Mouse (Mus musculus) ovary, postnatal 10 days (tissue): Measurements from ENCODE around the gene Myo18a.
A peak's percentile ranks its signal among the peaks of the same experiment; 100 is the strongest.

Source experiments
- DNase-seq: peaks from one replicate; pipeline ENCODE4 v3.0.0; 2022; ENCODE audit warnings: low spot score

Myo18a gene

DNA sequence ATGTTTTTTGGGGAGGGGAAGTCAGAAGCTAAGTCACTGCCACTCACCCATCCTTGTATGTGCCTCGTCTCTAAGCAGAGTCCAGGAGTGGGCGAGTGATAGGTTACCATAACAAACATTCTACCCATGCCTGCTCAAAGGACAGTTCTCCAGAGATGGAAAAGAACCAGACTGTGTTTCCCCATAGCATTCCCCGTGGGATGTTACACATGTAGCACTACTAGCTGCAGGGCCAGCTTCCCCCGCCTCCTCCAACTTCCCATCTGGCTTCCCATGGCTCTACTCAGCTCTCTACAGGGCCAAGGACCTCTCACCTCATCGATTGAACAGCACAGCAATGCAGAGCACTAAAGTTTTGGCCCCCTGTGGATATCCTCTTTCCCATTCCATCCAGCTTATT is 32.2 kb downstream of the Myo18a start:
- no peak for DNase-seq

DNA sequence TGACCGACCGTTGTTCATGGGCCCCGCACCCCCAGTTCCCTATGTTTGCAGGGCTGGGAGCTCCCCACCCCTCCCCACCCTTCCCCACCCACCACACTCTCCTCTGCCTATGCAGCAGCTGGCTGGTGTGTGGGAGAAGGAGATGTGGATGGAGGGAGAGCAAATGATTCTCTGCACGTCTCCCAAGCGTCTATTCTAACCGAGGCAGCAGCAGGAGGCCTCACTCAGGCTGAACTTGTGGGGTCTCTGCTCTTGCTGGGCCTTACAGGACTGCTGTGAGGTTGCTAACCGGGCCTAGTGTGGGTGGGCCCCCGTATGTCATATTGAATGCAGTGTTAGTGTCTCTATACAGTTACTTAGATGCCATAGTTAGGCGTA is 37.4 kb downstream of the Myo18a start:
- no peak for DNase-seq

DNA sequence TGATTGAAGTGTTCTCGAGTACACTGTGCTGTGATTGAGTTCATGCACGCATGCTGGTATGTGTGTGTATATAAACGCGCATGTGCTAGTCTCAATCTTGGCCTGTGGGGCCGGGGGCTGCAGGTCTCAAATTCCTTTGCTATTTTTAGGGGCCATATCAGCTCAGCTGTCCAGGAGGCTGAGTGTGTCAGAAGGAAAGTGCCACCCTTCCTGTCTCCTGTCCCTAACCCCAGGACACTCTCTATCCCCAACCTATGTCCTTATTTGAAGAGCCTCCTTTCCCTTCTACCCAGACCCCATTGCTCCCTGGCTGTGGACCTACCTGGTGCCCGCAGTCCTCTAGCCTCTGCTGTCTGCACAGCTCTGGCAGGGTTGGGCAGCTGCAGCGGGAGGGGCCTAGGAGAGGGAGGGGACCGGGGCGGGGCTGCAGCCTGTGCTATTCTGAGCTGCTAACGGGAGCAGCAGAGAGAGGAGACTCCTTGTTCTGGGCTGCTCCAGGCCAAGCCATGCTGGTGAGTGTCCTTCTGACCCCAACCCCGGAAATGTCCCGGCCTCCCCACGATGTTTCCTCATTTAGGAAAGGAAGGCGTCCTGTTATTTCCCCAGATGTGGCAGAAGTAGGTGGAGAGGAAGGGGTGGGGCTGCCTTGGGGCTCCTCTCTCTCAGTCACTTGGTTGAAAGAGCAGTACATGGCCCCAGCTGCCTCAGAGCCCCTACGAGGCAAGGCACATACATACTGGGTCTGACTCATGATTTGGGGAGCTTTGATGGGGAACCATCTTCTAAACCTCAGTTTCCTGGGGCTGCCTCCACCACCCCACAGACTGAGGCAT is 38.0 kb downstream of the Myo18a start:
- no peak for DNase-seq

DNA sequence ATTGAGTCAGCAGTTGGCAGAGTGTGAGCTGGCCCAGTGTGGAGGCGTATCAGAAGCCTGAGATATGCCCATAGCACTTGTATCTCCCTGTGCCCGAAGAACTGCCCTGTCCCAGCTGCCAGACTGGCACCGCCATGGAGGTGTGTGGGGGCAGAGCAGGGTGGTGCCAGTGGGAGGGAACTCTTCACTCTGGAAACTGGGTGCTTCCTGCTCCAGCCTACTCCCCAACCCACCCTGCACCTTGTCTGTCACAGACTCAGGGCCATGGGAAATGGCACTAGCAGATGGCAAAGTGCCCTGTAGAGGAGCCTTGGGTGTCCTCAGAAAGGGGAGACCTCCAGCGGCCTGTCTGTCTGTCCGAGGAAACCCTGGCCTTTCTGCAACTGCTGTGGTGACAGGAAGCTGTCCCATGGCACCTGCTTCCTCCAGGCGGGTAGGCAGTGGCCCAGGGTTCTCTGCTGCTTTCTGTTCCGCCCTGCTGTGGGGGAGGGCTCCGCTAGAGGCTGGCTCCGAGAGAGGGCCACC is 39.4 kb downstream of the Myo18a start:
- DNase-seq = no peak

DNA sequence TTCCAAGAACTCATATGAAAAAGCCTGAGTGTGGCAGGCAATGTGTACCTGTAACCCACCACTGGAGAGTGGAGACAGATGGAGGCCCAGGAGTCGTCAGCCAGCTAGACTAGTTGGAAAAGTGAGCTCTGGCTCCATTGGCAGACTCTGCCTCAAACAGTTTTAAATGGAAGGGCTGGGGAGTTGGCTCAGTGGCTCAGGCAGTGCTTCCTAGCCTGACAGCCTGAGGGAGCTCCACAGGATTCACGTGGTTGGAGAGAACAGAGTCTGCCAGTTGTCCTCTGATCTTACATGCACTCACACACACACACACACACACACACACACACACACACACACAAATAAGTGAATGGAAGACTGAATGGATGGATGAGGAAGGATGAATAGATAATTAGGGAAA is 43.2 kb downstream of the Myo18a start:
- no peak for DNase-seq

DNA sequence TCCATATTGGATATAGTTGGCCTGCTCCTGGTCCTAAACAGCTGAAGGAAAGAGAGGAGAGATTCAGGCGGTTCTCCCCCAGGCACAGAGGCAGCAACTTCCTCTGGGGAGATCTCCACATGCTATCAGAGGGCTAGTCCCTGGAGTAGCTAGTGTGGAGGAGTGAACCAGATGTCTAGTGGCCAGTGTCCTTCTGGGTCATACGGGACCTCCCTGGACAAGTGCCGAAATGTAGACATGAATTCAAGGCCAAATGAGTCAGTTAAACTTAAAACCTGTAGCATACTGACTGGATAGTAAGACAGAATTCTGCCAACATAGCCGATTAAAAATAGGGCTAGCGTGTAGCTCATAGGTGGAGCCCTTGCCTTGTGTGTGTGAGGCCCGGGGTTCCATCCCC is 43.8 kb downstream of the Myo18a start:
- no peak for DNase-seq

DNA sequence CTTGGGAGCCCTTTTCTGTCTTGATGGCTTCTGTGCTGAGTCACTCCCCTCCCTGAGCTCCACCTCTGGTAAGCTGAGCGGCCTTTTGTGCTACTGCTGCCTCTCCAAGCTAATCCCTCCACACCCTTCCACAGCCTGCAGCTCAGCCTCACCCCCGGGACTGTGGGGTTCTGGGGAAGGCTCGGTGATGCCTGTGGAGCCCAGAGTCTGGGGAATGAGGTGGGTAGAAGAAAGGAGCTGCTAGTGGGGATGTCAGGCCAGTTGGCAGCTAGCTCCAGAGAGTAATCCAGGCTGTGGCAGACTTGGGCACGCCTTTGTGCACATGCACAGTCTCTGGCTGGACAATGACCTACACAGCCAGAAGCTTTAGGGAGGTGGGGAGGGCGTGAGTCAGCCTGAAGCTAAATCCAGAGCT is 45.0 kb downstream of the Myo18a start:
- no peak for DNase-seq

DNA sequence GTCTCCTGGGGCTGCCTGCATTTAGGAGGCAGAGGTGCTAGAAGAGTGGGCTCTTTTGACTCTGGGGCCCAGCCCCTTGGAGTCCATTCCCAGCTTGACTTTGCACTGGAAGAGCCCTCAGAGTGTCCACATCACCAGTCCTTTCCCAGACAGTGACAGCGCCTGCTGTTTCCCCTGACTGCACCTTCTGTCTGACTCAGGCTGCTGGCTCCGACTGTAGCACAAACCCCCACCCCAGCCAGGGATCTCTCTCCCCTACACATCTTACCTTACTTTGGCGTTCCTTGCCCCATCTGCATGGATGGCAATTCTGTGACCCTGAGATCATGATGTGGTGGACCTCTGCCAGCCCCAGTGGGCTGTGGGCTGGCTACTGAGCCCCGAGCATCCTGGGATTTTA is 46.2 kb downstream of the Myo18a start:
- no peak for DNase-seq

DNA sequence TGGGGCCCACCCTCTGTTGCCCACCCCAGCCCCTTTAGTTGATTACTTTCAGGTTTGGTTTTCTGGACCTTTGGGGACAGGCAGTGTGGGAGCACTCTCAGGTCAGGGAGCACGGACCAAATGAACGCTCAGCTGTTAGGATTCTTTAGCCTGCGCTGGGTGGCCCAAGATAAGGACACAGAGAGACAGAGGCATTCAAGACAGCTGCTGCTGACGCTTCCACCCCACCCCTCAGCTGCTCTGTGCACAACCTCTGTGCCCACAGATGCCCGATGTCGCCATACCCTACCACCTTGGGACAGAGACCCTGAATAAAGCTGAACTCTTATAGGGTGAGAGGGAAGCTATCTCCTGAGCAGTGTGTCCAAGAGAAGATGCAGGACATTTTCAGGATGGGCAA is 47.0 kb downstream of the Myo18a start:
- DNase-seq = no peak

DNA sequence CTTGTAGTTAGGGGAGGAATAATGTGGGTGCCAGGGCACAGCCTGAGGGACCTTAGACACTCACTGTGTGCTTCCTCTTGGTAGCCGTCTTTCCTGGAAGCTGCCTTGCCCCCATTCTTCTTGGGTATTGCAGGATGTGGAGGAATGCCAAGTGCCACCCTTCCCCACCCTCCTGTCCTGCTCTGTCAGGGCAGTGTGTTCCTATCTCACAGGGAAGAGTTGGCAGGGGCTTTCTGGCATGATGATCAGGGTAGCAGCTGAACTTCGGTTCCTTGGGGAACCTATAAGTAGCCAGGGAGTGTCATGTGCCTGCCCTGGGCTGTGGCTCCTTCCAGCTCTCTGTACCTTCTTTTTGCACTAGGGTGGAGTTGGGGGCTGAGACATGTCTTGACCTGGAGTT is 50.9 kb downstream of the Myo18a start:
- no peak for DNase-seq

DNA sequence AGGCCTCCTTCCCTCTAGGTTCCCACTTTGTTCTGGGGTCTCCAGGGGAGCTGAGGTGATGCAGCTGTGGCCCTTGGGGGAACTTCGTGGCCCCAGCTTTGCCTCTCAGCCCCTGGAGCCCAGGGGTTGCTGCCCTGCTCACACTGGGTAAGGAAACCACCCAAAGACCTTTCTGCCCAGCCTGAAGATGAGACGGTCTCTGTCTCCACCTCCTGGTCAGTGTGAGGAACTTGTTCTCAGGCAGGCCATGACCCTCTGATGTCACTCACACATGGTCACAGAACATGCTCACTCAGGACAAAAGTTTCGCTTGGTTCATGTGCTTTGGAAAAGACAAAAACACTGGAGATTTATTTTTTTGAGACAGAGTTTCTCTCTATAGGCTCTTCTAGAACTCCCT is 53.0 kb downstream of the Myo18a start:
- no peak for DNase-seq

DNA sequence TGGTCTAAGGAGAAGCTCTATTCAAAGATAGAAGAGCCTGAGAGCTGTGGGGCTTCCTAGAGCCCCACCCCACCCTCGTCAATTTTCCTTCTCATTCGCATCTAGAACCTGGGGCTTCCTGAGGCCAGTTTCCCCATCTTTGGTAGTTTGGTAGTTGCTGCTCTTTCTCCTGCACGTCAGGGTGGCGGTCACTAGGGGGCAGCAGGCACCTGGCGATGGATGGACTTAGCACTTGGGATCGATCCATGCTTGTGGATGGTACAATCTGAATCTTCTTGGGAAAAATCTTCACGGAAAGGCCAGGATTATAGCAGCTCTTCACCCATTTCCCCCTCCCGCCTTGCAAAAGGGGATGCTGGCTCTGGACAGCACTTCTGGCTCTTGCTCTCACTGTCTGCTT is 58.6 kb downstream of the Myo18a start:
- no peak for DNase-seq

DNA sequence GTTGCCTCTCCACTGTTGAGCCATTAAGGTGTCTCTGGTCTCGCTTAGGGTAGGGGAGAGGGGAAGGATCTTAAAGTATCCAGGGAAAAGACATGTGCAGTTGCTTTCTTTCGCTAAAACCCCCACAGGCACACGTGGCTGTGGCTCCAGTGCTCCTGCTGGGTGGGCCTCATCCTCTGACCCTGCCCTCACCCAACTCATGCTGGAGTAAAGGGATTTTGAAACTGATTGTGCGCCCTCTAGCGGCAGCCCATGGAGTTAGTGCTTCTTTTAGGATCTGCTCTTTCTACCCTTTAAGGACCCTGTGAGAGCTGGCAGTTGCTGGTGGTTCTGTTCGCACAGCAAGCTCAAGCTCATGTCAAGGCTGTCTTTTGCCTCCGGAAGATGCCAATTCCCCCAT is 59.7 kb downstream of the Myo18a start:
- DNase-seq = peak; percentile 44

DNA sequence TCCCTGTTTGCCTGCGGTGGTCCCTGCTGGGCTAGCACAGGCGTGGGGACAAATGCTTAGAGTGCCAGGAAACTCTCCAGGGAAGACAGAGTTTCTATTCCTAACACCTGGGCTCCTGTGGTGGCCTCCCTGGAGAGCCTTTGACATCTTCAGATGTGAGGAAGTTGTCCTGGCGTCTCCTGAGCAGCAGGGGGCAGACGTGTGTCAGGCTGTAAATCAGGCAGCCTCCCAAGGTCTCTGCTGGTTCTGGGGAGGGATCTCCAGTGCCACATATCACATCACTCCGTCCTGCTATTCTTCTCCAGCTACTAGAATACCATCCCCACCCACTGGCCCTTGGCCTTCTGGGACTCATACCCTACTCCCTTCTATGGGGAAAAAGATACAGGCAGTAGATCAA is 62.8 kb downstream of the Myo18a start:
- no peak for DNase-seq

DNA sequence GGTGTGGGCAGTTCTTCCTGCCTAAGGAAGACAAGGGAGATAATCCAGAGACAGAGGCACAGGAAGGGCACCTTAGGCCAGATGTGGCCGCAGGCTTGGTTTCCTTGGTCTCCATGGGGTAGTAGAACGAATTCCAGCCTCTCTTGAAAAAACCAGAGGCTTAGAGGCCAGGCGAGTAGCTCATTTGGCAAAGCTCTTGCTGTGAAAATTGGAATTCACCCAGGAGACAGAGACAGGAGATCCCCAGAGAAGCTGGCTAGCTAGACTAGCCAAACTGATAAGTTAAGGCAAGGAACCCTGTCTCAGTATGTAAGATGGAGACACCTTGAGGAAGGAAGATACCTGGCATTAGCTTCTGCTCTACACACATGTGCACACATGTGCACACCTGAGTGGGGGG is 63.3 kb downstream of the Myo18a start:
- no peak for DNase-seq

DNA sequence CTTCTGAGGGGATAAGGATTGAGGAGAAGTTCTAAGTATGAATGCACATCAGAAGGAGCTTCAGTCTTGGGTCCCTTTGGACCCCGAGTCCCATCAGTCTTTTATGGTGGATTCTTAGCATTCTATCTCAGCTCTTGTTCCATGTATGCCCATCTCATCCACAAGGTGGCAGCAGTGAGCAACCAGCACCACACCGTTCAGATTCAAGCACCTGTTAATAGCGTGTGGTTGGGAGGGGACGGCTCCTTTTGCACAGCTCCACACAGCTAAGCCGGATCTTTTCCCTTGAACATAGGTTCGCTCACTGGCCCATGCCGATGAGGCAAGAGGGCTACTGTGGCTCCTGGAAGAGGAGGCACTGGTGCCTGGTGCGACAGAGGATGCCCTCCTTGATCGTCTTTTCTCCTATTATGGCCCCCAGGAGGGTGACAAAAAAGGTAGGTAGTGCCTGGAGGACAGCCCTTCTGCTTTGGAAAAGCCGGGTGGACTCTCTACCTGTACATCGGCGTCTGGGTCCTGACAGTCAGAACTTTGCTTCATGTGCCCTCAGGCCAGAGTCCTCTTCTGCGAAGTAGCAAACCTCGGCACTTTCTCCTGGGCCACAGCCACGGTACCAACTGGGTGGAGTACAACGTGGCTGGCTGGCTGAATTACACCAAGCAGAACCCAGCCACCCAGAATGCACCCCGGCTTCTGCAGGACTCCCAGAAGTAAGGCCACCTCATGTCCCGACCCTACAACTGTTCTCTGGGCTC is 64.4 kb downstream of the Myo18a start:
- peak; percentile 42 for DNase-seq

DNA sequence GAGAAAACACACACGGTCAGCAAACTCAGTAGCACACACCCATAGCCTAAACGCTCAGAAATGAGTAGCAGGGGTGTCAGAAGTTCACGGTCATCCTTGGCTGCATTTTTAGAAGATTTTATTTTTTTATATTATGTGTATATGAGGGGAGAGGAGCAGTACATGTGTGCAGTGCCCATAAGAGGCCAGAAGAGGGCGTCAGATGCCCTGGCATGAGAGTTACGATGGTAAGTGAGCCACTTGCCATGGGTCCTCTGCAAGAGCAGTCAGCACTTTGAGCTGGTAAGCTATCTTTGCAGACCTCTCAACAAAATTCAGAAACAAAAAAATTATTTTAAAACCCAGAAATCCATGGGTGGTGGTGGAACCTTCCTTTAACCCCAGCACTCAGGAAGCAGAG is 65.1 kb downstream of the Myo18a start:
- no peak for DNase-seq

DNA sequence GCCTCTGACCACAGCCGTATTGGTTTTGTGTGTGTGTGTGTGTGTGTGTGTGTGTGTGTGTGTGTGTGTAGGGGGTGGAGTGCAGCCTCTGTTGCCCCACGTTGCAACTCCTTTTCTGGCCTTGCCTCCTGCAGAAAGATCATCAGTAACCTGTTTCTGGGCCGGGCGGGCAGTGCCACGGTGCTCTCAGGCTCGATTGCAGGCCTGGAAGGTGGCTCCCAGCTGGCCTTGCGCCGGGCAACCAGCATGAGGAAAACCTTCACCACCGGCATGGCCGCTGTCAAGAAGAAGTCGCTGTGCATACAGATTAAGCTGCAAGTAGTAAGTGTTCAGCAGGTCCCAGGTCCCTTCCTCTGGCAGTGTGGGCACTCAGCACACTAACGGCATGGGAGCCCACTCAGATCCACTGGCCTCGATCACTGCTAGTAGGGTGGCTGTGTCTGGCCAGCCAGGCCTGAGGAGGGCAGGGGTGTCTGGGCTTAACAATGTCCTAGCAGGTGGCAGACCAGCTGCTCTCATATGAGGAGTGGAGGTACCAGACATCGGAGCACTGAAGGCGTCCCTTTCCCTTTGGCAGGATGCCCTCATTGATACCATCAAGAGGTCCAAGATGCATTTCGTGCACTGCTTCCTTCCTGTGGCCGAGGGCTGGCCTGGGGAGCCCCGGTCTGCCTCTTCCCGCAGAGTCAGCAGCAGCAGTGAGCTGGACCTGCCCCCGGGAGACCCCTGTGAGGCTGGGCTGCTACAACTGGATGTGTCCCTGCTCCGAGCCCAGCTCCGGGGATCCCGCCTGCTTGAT is 66.2 kb downstream of the Myo18a start:
- no peak for DNase-seq

DNA sequence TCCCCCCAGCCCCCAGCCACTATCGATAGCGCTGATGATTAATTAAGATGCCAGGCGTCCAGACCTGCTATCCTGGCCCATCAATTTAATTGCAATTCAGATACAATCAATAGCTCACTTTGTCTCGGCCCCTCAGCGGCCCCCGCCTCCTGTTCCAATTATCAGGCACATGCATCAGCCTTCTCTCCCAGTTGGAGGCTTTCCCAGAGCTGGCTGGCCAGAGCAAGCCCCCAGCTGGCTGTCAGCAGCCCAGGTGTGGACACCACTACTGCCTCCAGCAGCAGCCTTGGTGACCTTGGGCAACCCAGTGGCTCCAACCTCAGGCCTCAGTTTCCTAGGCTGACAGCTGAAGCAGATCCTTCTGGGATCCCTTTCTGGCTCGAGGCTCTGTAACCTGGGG is 67.8 kb downstream of the Myo18a start:
- DNase-seq = no peak

DNA sequence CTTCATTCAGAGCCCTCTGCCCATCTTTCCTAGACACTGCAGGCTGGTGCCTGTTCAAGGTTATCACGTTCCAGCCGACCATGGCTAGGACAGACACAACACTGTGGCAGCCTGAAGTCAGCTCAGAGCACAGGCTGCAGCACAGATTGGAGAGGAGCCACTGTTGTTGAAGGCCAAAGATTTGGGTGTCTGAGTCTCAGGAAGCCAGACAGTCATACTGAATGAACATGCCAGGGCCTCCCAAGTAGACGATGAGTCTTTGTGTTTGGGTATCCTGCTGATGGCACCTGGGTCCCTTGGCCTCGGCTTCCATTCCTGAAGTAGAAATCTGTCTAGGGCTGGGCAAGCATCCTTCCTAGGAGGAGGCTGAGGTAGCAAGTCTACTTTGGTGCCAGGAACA is 69.5 kb downstream of the Myo18a start:
- no peak for DNase-seq

DNA sequence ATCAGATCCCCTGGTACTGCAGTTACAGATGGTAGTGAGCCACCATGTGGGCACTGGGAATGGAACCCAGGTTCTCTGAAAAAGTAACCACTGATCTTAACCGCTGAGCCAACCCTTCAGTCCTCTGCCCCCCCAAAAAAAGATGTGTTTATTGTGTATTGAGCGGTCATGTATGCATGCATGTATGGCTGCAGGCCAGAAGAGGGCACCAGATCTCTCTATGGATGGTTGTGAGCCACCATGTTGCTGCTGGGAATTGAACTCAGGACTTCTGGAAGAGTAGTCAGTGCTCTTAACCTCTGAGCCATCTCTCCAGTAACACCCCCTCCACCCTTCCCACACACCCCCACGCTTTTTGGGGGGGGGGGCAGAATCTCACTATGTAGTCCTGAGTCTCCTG is 72.1 kb downstream of the Myo18a start:
- DNase-seq = no peak

DNA sequence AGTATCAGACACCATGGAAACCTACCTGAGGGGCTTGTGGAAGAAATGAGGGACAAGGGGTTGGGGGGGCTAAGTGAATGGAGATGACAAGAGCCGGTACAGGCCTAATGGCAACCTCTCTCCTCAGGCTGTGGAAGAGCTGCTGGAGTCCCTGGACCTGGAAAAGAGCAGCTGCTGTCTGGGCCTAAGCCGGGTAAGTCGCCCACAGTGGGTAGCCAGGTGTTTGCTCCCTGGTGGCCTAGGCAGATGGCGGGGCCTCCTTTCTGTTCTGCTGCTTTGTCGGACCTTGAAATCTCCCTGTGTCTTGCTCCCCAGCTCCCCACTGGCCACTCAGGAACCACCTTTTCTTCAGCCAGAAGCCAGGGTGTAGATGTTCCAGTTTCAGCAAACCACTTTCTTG is 73.2 kb downstream of the Myo18a start:
- no peak for DNase-seq

DNA sequence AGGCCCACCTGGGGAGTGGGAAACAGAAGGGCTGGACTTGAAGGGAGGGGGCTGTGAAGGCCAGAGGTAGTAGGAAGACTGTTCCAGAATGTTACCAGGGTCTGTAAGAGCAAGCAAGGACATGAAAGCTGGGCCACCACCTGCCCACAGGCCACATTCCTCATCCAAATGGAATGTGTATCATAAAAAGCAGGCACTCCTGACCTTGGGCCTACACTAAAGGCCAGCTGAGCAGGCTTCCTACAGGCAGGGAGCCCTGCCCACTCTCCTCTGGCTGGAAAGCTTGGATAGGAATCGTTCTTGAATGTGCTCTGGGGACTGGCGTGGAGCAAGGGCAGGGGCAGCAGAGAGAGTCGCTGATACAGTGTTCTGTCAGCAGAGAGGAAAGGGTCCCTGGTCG is 73.7 kb downstream of the Myo18a start:
- DNase-seq = no peak
